Mouse (Mus musculus) mouse embryonic stem cell (cell line): ENCODE measurements around the gene Gng8.

Experiments used
- in situ Hi-C, 2 experiments: fragments of 300-500 bp; cut with MboI; formaldehyde crosslinking; loops; 1 replicate in 1 of 2; 3 replicates in 1 of 2; pipeline ENCODE4 v1.14.3; 2019 to 2020; ENCODE audit warnings: low sequenced_read_pairs in 2 of 2, low pct_unique_long_range_greater_than_20kb in 1 of 2, mixed read lengths in 1 of 2; ENCODE audit not compliant: unreplicated experiment in 1 of 2

Gng8 gene

GRCm38 (mm10) chr7:16903439-16903955 lies 11.9 kb downstream of the Gng8 start:
- in situ Hi-C loops = no loop called here

DNA sequence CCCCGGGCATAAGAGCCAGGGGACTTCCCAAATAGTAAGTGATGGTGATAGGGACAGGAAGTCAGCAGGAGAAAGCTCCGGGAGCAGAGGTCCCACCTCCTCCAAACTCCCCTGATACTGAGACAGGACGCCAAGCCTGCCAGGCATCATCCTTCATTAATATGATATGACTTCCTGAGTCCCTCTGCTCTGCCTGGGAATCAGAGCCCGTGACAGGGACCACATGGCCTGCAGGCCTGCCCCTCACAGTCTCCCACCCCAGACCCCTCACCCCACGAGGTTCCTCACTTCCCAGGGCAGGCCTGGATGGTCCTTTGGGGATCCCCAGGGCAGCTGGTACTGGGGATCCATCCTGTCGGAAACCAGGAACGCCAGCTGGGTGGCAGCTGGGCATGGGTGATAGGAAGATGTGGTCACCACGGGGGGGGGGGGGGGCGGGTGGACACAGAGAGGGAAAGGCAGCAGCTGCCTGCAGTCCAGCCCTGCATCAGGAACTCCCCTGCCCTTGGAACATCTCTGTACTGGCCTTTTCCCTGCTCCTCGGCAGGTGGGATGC lies 12.6 kb downstream of the Gng8 start:
- in situ Hi-C loops = no loop called here

DNA sequence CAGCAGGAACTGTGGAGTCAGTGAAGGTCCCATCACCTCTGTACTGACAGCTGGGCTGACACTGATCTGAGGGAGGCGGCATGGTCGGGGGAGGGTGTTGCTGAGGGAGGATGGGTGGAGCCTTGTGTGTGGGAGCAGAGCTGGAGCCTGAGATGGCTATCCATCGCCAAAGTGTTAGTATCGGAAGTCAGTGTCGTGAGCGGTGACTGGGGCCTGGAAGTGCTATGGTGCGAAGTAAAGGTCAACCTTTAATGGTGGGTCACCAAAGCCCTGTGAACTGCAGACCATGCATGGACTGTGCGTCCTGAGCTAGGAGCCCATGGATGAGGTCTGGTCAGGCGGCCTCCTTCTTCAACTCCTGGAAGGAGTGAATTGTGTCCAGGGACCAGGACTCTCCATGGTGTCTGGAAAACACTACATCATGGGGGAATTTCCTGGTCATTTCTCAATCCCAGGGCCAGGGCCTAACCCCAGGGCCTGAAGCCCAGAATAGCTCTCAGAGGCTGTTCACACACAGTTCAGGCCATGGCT lies 14.0 kb downstream of the Gng8 start:
- in situ Hi-C loops = no loop called here

GRCm38 (mm10) chr7:16906281-16906680 lies 14.7 kb downstream of the Gng8 start, which contains the start of gene Ptgir:
Gene Ptgir (plus strand): TSS chr7:16906490.
- in situ Hi-C loops = no loop called here

DNA sequence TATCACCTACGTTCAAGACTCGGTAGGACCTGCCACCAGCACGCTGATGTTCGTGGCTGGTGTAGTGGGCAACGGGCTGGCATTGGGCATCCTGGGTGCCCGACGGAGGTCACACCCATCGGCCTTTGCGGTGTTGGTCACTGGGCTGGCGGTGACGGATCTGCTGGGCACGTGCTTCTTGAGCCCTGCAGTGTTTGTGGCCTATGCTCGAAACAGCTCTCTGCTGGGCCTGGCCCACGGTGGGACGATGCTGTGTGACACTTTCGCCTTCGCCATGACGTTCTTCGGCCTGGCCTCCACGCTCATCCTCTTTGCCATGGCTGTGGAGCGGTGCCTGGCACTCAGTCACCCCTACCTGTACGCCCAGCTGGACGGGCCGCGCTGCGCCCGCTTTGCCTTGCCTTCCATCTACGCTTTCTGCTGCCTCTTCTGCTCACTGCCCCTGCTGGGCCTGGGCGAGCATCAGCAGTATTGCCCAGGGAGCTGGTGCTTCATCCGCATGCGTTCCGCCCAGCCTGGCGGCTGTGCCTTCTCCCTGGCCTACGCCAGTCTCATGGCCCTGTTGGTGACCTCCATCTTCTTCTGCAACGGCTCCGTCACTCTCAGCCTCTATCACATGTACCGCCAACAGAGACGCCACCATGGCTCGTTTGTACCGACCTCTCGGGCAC lies 15.4 kb downstream of the Gng8 start:
- in situ Hi-C loops = no loop called here

DNA sequence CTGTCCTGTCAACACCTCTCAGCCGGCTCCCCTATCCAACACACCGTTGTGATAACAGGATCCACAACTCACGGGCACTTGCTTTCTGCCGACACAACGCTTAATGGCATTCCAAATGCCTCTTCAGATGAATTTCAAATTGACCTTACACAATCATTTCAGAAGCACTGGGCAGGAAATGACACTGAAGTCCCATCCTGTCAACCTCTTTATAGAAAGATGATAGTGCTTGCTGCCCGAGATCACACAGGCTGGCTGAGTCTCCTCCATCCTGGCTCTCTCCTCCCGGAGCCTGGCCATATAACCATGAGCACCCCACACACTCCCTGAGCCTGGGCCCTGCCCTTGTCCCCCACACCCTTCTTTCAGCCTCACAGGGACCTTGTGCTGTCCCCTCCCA lies 16.3 kb downstream of the Gng8 start:
- in situ Hi-C loops = no loop called here

GRCm38 (mm10) chr7:16908367-16908766 lies 16.8 kb downstream of the Gng8 start:
- in situ Hi-C loops = no loop called here

GRCm38 (mm10) chr7:16908859-16909258 lies 17.3 kb downstream of the Gng8 start:
- in situ Hi-C loops = no loop called here

DNA sequence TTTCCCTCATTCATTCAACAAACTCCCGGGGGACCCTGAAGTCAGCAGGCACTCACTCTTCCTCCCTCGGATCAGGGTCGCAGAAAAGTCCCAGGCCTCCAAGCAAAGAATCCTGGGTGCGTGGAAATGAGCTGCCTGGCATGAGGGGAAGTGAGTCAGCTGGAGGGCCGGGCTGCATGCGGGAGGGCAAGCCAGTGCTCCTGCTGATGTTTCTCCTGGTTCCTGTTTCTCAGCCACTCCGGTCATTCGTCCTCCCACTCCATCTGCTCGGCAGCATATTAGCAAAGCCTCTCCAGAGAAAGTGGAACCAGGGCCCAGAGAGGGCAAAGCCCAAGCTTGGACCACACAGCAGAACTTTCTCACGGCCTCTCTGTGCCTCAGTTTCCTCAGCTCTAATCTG lies 18.3 kb downstream of the Gng8 start:
- in situ Hi-C loops = no loop called here

- in situ Hi-C loops = no loop called here
Measured at GRCm38 (mm10) chr7:16911904-16912303, 20.3 kb downstream of the Gng8 start.

DNA sequence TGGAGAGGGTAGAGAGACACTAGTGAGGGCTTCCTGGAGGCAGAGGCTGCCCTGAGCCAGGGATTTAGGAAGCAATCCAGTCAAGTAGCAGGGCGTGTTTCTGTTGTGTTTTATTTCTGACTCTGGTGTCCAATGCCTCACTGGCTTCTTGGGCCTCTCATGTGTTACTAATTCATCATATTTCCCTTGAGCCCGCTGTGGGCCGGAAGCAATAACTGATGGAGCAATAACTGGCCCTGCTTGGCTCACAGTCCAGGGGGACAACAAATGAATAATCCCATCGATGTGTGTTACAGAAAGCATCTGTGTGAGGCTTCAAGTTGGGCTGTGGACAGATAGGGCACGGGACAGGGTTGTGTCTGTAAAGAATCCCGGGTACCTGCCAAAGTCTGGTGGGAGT lies 20.8 kb downstream of the Gng8 start:
- in situ Hi-C loops = no loop called here

DNA sequence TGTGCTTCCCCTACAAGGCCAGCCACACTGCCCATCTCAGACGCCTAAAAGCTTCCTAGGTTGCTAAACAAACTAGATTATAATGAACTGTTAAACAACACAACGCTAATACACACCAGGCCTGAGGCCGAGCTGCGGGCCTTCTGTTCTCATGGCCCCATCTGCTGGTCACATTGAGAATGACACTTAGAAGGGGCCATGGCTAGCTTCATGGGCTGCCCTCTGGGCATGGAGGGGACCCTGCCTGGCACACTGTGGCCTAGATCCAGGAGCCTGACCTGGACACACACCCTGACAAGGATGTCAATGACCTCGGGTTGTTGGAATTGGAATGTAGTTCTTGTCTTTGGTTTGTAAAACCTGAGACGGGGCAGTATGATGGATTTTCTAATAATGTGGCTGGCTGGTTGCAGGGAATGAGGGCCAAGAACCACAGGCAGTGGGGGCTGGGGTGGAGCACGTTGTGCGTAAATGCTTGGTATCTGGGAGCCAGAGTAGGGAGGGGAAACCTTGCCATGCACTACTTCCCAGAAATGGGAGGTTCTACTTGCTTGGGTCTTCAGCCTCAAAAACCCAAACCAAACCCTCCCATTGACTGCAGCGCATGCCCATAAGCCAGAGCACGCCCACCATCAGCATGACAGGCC lies 22.3 kb downstream of the Gng8 start:
- in situ Hi-C loops = no loop called here

DNA sequence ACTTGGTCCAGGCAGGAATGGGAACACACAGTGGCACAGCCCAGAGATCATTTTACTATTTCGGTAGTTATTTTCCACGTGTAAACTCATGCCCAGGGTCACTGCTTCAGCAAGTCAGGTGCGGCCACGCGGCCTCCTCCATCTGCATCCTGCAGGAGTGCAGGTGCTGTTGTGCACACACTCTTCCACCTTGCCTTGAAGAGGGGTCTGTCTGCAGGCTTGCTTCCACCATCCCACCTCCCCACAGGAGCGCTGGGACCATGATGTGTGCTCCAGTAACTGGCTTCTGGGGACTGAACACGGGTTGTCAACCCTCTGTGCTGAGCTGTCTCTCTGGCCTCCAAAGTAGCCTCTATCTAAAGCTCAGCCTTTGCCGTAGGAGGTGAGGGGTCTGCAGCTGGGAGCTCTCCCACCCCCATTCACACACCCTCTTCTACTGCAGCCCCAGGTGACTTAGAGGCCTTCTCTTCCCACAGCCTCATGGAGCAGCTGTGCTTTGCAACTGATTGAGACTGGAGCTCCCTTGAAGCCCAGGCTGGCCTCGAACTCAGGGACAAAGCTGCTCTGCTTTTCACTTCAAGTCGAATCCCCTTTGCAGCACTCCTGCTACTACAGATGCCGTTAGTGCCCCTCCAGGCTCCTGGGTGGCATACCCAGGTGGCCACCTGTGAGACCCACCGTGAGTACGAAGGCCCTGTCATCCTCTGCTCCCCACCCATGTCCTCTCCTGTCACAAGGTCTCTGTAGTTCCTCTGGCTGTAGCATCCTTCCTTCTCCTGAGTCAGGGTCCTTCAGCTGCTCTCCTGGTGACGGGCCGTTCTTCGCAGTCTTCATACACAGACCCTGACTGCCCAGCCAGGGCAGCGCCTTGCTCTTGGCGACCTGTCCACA lies 23.1 kb downstream of the Gng8 start:
- in situ Hi-C loops = no loop called here

DNA sequence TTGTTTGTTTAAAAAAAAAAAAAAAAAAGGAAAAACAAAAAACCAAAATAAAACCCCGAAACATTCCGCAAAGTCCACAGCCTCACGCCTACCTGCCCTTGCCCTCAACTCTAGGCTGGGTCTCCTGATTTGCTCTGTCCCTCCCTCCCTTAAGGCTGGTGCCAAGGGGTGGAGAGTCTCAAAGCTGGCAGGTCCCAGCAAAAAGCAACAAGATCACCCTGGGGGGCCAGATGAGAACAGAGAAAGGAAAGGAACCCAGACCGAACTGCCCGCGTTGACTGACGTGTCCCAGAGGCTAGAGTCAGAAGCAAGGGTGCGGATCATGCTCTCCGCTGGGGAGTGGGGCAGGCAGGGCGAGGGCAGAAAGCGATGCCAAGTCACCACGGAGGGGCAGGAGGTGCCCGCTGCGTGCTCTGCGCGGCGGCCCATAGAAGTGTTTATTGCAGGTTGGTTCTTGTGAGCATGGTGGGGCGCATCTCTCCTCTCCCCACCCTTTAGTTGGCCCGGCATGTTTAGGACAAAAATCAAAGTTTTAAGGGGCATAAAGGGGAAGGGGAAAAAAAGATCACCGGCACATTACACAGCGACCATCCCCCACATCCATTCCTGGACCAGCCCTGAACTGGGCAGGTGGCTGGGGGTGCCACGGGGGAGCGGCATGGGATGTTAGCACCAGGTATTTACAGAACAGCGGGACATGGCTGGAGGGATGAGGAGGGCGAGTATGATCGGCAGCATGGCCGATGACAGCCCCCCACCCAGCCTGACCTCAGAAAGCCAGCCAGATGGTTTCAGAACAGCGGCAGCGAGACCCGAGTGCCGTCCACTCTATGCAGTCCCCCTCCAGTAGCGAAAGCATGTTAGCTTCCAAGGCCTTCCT lies 24.1 kb downstream of the Gng8 start:
- in situ Hi-C loops = no loop called here

GRCm38 (mm10) chr7:16916342-16917265 lies 25.0 kb downstream of the Gng8 start:
- in situ Hi-C loops = no loop called here

- in situ Hi-C loops = no loop called here
Measured at GRCm38 (mm10) chr7:16917447-16917846, 25.9 kb downstream of the Gng8 start.

- in situ Hi-C loops = no loop called here
Measured at GRCm38 (mm10) chr7:16918014-16918413, 26.4 kb downstream of the Gng8 start.
